Mouse (Mus musculus): ENCODE results near the gene Nepn.
"Not testable (repeated sequence)": the region's sequence is repeated elsewhere in the genome, so short reads cannot be mapped to it uniquely, and the experiment has no call there.

The Nepn gene

GRCm38 (mm10) chr10:52388922-52389430 is at the start of gene Nepn:
Gene Nepn (plus strand): TSS chr10:52388972.
- no peak for DNase-seq (ENCODE audit: low read depth, low spot score)

- not testable (repeated sequence) for DNase-seq (ENCODE audit: low read depth, low spot score)
Measured at GRCm38 (mm10) chr10:52343324-52343723, 45.4 kb upstream of the Nepn start.

- DNase-seq (ENCODE audit: low read depth, low spot score) = peak; percentile 6
Measured at GRCm38 (mm10) chr10:52353184-52353583, 35.6 kb upstream of the Nepn start.

GRCm38 (mm10) chr10:52358467-52358866 is 30.3 kb upstream of the Nepn start, which contains the start of gene Gm26741:
Gene Gm26741 (plus strand): TSS chr10:52358767.
- no peak for DNase-seq (ENCODE audit: low read depth, low spot score)

- no peak for DNase-seq (ENCODE audit: low read depth, low spot score)
Measured at GRCm38 (mm10) chr10:52360241-52360735, 28.5 kb upstream of the Nepn start.

DNA sequence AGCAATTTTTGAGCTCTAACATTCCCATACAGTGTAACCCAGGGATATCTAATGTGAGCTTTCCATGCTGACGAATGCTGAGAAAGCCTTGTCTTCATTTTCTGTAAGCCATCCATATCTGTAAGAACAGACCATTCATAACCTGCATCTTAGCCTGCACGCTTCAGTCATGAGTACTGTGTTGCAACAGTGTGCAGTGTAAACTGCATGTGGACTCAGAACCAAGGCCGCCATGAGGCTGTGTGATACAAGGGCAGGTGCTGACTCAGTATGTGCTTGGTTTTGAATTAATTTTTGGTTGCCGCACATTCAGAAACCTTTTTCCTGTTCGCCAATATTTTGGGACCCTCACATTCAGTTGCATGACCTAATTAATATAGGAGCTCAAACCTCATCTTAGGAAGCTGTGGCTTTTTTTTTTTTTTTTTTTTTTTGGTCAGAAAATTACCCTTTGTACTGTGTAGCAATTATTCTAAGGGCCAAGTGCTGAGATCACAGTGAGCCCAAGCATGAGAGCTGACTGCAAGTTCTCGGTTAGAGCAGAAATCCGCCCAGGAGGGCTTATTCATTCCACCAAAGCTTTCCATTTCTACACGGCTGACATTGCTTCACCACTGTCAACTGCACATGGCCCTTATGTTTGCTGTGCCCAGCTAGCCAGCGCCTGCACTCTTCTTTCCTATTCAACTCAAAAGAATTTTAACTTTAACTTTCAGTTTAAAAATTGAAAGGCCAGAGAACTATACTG is 27.7 kb upstream of the Nepn start:
- no peak for DNase-seq (ENCODE audit: low read depth, low spot score)

- no peak for DNase-seq (ENCODE audit: low read depth, low spot score)
Measured at GRCm38 (mm10) chr10:52368376-52368775, 20.4 kb upstream of the Nepn start.

DNA sequence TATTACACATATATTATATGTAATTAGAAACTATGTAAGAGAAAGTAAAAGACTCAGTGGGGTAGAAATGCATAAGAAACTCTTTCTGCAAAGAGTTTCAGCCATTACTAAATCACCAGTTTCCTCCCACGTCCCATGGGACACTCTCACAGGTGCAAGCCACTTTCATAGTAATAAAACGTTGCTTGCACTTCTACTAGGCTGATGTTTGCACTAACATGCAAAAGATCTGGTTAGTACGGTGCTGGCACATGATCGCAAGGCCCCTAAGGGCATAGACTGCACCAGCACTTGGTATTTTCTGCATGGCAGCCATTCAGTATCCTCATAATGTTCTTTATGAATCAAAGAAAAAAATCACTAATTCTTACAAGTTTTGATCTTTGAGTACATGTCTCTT is 14.9 kb upstream of the Nepn start:
- no peak for DNase-seq (ENCODE audit: low read depth, low spot score)

DNA sequence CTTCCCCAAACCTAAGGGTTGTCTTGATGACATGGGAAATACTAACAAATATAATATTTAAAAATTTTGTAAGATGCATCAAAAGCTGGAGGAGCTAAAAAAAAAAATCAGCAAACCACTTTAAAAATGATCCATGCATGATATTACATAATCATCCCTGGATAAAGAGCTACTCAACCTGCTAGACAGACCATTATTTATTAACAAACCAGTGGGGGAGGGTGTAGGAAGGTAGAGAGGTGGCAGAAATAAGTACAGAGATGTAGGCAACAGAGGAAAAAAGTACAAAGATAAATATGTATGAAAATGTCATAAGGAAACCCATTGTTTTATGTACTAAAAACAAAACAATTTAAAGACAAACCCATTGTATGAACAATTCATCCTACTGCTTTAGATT is 14.1 kb upstream of the Nepn start:
- DNase-seq (ENCODE audit: low read depth, low spot score) = no peak

GRCm38 (mm10) chr10:52376422-52376821 is 12.3 kb upstream of the Nepn start:
- DNase-seq (ENCODE audit: low read depth, low spot score) = no peak

DNA sequence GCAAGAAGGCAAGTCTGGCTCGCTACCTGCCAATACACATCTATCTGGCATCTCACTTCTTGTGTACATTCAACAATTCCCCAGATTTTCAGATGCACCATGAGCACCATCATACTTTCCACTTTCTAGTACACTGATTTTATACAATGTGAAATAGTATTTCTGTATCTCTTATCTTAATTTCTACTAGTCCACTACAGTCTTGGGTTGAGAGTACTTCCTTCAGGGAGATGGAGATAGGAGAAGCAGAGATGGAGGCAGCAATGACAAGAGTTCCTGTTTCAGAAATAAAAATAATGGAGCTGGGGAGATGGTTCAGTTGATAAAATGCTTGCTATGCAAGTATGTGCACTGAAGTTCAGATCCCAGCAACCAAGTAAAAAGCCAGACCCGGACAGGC is 11.0 kb upstream of the Nepn start:
- DNase-seq (ENCODE audit: low read depth, low spot score) = no peak

GRCm38 (mm10) chr10:52381321-52381801 is 7.4 kb upstream of the Nepn start:
- peak; percentile 42 for DNase-seq (ENCODE audit: low read depth, low spot score)

GRCm38 (mm10) chr10:52381845-52382591 is 6.8 kb upstream of the Nepn start, which contains the start of gene Gopc:
Gene Gopc (minus strand): TSS chr10:52382124.
- peak; percentile 97 for DNase-seq (ENCODE audit: low read depth, low spot score)

GRCm38 (mm10) chr10:52383022-52383421 is 5.8 kb upstream of the Nepn start:
- DNase-seq (ENCODE audit: low read depth, low spot score) = no peak

DNA sequence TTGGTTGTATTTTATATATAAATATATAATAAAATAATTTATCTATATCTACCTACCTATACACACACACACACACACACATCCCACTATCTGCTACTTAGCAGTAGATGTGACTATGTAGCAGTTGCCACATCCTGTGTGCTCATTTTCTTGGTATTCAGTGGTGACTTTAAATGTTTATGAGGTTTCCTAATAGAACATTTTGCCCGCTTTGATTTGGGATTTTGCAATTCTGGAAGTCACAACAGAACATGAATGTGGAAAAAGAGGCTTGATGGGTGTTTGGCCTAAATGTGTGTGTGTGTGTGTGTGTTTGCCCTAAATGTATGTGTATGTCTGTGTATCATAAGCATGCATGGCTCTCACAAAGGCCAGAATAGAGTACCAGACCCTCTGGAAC is 5.2 kb upstream of the Nepn start:
- no peak for DNase-seq (ENCODE audit: low read depth, low spot score)

DNA sequence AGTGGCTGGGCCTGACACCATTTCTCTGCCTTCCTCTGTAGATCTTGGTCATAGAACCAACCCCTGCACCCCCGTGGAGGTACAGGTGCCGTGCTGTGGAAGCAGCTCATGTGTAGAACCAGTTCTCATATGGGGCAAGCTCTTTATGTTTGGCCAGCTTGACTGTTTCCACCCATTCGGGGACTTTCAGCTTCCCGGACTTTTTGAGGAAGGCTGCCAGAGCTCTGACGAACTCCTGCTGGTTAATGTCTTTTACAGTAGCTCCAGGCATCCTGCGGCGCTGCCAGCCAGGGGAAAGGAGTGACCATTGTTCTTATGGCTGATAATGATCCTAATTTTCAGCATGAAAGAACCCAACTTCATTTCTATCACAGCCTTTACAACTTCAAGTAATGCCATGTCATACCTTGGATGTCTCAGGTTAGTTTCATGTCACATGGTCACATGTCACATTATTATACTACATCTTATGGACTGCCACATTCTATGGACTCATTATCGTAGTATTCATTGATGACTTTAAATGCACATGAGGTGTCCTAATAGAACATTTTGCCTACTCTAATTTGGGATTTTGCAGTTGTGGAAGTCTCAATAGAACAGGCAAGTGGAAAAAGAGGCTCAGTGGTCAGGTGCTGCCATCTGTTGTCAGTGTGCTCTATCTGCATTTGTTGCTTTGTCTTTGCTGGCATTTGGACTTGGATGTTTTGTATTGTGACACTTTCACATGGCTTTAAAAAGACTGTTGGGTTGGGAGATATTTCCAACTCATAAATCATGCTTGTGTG is 3.8 kb upstream of the Nepn start:
- peak; percentile 35 for DNase-seq (ENCODE audit: low read depth, low spot score)

DNA sequence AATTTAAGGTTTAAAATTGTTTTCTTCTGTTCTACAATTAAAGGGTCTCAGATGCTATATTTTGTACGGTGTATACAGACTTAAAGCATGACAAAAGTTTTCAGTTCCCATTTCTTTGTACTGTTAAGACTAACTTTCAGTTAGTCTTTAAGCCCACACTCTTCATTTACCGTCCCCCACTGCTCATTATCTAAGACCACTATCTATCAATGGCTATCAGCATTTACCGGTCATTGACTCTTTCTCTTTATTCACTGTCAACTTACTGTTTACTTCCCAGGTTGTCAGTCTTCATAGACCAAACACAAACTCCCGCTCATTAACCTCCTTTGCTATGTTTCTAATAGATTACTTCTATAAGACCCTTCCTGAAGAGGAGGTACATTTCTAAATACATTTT is 1.6 kb upstream of the Nepn start:
- DNase-seq (ENCODE audit: low read depth, low spot score) = no peak

DNA sequence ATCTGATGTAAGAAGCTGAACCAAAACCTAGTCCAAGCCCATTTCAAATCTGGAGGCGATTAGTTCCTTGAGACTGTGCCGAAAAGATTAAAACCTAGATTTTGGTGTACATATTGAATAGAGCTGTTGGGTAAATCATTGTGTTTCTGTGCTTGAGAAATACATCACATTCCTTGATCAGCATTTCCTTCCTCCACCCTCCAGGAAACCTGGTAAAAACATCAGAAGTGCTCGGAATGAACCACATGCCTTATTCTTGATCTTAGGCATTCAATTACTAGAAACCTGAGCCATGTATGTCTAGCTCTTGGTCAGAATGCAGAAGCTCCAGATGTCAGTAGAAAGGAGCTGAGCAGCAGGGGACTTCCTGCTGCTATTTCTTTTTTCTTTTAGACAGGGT is 666 bp downstream of the Nepn start:
- DNase-seq (ENCODE audit: low read depth, low spot score) = peak; percentile 49

DNA sequence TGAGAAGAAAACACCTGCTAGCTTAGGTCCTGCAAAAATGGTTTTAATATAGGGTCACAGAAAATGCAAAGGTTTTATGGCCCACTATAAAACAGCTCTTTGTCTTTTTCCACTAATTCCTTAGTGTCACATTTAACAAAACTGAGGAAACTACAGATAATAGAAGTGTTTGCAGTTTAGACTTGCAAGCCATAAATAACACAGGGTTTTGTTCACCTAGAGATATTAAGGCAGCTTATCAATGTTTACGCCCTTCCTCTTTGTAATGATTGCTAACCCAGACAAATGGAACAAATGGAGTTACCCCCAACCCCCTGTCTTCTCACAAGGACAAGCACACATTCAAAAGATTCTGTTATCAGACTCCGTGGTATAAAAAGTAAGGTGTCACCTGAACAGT is 2.4 kb downstream of the Nepn start:
- no peak for DNase-seq (ENCODE audit: low read depth, low spot score)

GRCm38 (mm10) chr10:52396647-52397046 is 7.9 kb downstream of the Nepn start:
- DNase-seq (ENCODE audit: low read depth, low spot score) = no peak

DNA sequence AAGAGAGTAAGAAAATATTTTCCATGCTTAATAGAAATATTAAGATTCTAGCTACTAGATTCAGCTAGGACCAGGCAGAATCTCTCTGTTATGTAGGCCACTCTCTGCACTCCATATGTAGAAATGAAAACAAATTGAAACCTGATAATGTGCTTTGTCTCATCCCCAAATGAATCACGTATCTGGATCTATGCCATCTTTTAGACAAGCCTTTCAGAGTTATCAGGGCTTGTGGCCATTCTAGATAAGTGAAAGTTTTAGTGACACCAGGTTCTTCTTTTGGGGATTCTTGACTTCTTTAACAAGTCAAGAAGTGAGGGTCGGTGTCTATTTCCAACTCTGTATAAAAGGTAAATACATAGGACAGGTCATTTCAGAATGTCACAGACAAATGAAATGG is 9.9 kb downstream of the Nepn start:
- no peak for DNase-seq (ENCODE audit: low read depth, low spot score)

- no peak for DNase-seq (ENCODE audit: low read depth, low spot score)
Measured at GRCm38 (mm10) chr10:52399722-52400121, 10.9 kb downstream of the Nepn start.

All from mesoderm, embryonic 11.5 days (tissue).